Mouse (Mus musculus) forelimb bud, embryonic 11.5 days (tissue): ENCODE data around the gene Pf4.

Experiments
- DNase-seq: peaks from one replicate; pipeline ENCODE4 v3.0.0-alpha.2; 2012; ENCODE audit warnings: low read depth, low spot score

The Pf4 gene

GRCm38 (mm10) chr5:90771880-90772653 is at the start of gene Pf4:
Gene Pf4 (plus strand): TSS chr5:90772435.
- no peak for DNase-seq

GRCm38 (mm10) chr5:90722656-90723055 is 49.6 kb upstream of the Pf4 start:
- no peak for DNase-seq

GRCm38 (mm10) chr5:90728254-90728653 is 44.0 kb upstream of the Pf4 start:
- no peak for DNase-seq

- no peak for DNase-seq
These were observed 40.8 kb upstream of the Pf4 start for GRCm38 (mm10) chr5:90731480-90731879.

- DNase-seq, result no peak
These were observed 30.2 kb upstream of the Pf4 start for GRCm38 (mm10) chr5:90742029-90742428.

GRCm38 (mm10) chr5:90753934-90754333 is 18.3 kb upstream of the Pf4 start:
- no peak for DNase-seq

GRCm38 (mm10) chr5:90758020-90758605 is 14.1 kb upstream of the Pf4 start:
- DNase-seq, result no peak

GRCm38 (mm10) chr5:90759077-90760065 is 12.9 kb upstream of the Pf4 start, which contains the start of gene Cxcl5:
Gene Cxcl5 (plus strand): TSS chr5:90759360.
- DNase-seq, result peak; percentile 67

- DNase-seq, result no peak
These were observed 11.9 kb upstream of the Pf4 start for GRCm38 (mm10) chr5:90760303-90760702.

- no peak for DNase-seq
These were observed 11.4 kb upstream of the Pf4 start for GRCm38 (mm10) chr5:90760844-90761243.

- DNase-seq, result no peak
These were observed 10.4 kb upstream of the Pf4 start for GRCm38 (mm10) chr5:90761834-90762233.

- DNase-seq, result no peak
These were observed 8.1 kb upstream of the Pf4 start for GRCm38 (mm10) chr5:90763912-90764665.

GRCm38 (mm10) chr5:90765821-90766606 is 6.2 kb upstream of the Pf4 start:
- DNase-seq, result no peak

GRCm38 (mm10) chr5:90768218-90768617 is 4.0 kb upstream of the Pf4 start, which contains the start of gene Ppbp:
Gene Ppbp (plus strand): TSS chr5:90768518.
- DNase-seq, result no peak

GRCm38 (mm10) chr5:90771369-90771768 is 866 bp upstream of the Pf4 start:
- DNase-seq, result no peak

- DNase-seq, result no peak
These were observed 3.3 kb downstream of the Pf4 start for GRCm38 (mm10) chr5:90775562-90775961.

- DNase-seq, result no peak
These were observed 5.4 kb downstream of the Pf4 start for GRCm38 (mm10) chr5:90777621-90778020.

- no peak for DNase-seq
These were observed 6.6 kb downstream of the Pf4 start for GRCm38 (mm10) chr5:90778856-90779255.

GRCm38 (mm10) chr5:90783697-90784096 is 11.5 kb downstream of the Pf4 start:
- DNase-seq, result no peak
